Mouse (Mus musculus): ENCODE results near the gene Mrvi1.

Mrvi1 gene

DNA sequence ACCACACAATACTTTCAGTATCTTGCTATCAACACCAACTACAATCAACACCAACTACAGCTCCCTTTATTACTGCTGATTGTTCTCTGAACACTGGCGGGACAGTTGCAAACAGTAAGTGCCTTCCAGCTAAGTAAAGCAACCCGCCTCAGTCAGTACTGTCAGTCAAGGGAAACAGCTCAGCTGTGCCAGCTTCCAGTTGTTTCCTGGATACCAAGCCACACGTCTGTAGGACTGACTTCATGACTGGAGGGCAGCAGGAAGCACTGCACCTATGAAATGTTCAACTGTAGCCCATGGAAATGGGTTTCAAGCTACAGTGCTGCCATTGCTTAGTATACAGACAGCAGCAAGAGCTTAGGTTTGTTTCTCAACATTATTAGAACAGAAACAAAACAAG lies 147.7 kb downstream of the Mrvi1 start:
- DNase-seq (ENCODE audit: low read depth, low spot score): no peak

DNA sequence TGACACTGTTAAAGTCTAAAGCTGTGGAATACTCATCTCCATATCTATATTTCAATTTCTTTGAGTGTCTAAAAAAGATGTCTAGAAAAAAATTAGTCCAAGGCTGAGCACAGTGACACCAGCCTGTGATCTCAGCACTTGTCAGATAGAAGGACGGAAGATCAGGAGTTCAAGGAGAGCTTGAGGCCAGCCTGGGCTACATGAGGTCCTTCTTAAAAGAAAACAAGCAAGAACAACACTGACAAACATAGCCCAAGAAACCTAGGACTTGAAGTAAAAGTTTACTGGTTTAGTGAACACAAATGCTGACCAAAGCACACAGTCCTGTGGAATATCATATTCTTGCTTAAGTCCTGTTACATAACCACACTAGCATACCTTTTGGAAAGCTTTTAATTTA lies 148.2 kb downstream of the Mrvi1 start:
- no peak for DNase-seq (ENCODE audit: low read depth, low spot score)

DNA sequence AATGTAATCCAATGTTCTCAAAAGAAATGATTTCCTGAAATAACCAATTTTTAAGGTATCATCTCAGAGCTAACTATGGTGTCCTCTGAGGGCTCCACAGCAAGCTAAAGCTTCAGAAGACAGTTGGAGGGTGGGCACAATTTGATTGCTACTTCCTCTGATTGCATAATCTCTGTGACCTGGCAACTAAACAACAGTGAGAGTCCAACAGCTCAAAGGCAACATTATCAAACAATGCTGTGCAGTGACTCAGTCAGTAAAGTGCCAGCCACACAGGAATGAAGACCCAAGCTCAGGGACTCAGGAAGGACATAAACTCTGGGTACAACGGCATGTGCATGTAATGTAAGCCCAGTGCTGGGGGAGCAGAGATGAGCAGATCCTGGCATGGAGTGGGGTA lies 149.2 kb downstream of the Mrvi1 start:
- no peak for DNase-seq (ENCODE audit: low read depth, low spot score)

DNA sequence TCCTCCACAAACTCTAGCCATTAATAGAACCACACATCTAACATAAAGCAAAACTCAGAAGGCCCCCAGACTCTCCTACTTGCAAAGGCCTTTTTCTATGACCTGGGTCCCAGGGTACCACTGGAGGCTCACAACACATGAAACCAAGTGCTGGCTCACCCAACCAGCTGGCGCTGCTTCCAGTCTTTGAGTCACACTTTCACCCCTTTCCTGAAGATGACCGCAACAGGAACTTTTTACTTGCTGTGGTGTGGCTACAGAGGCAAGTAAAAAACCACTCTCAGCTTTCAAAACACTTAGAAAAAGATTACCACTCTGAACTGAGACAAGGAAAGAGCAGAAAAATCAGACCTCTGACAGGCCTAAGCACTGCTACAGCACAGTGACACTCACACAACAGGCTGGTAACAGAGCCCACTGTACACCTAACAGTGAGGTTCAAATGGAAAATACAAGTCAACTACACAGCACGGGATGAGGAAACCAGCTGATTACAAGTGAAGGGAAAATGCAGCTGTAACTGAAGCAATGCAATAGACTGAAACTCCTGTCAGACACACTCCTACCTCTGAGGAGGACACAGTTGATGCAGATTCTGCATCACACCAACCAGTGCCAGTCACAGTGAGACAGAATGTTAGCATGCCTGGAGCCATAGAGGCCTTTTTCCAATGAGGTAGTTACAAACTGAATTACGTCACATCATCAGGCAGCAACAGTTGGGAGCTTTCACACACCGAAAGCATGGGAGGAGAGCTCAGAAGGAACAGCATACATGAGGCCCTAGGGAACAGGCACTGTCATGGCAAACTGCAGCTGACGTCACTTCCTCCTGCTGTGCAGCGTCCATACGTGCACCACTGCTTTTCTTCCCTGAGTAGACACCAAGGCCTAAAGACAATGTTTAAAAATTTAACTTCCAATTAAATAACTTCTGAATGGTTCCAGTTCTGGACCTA lies 158.0 kb downstream of the Mrvi1 start:
- no peak for DNase-seq (ENCODE audit: low read depth, low spot score)

DNA sequence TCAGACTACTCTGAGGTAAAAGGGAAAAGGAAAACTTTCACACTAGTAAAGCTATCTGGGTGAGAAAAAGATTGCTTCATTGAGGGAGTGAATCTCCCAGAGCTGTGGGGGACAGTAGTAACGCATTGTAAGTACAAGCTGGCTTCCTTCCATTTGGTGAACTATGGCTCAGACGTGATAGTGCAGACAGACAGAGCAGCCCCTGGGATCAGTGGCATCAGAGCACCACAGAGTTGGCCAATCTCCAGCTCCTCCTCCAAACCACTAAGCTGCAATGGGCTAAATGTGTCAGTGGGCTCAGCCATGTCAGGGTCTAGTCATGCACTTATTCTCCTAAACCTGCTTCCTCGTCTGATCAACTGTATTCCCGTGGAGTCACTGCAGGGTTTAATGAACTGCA lies 158.7 kb downstream of the Mrvi1 start:
- no peak for DNase-seq (ENCODE audit: low read depth, low spot score)

DNA sequence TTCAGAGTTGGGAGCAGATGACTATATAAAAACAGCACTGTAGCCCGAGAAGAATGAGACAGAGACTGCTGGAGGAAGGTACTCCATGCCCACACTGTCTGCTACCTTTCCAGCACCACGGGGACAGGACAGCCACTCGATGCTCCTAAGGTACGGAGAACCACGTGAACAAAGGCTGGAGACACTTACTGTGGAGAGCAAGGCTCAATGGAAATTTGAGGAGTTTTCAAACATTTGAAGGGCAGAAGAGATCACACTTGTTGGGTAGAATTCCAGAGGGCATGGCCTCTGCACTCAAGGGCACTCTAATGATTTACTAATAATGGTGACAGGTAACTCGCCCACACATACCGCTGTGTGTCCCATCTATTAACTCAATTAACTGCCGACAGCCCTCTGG lies 159.2 kb downstream of the Mrvi1 start:
- no peak for DNase-seq (ENCODE audit: low read depth, low spot score)

DNA sequence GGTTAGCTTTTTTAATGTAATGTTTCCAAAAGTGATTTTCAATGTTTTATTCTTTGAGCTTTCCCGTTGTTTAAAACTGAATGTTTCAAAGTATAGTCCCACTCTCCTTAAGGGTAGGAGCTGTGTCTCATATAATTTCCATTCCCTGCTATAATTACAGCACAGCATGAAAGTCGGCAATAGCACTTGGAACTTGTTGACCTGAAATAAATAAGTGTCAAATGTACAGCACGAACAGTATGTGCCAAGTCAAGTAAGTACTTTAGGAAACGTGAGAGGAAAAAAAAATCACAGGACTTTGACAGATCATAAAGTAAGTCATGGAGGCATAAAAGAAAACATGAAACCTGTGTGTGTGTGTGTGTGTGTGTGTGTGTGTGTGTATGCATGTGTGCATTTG lies 160.2 kb downstream of the Mrvi1 start:
- no peak for DNase-seq (ENCODE audit: low read depth, low spot score)

DNA sequence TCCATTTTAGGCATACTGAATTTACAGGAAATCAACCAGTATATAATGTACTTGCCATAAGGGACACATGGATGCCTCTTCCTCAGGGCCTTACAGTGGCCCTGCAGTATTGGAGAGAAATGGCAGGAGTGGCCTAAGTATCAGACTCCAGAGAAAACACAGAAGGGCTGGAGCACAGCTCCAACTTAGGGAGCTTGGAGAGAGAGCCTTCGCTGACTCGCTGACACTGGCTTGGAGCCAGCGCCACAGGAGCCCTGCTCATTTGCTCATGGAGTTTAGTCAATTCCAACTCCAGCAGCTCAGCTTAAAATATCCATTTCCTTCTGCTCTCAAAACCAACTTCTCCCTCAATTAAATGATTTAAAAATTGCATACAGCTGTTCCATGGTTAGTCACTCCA lies 160.6 kb downstream of the Mrvi1 start:
- DNase-seq (ENCODE audit: low read depth, low spot score): no peak

DNA sequence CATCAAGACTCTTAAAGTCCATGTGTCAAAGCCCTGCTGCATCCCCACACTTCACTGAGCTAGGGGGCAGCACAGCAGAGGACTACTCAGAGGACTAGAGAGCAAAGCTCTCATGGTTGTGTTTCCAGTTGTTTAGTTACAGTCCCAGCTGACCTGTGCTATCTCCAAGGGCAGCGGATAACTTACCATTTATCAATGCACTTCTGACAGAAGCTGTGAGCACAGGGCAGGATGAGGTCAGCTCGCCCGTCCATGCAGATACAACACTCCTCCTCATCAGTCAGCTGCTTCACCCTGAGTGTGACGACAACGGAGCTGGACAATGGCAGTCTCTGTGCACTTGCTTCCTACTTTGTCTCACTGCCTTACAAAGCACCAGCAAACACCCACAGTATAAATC lies 161.2 kb downstream of the Mrvi1 start:
- no peak for DNase-seq (ENCODE audit: low read depth, low spot score)

DNA sequence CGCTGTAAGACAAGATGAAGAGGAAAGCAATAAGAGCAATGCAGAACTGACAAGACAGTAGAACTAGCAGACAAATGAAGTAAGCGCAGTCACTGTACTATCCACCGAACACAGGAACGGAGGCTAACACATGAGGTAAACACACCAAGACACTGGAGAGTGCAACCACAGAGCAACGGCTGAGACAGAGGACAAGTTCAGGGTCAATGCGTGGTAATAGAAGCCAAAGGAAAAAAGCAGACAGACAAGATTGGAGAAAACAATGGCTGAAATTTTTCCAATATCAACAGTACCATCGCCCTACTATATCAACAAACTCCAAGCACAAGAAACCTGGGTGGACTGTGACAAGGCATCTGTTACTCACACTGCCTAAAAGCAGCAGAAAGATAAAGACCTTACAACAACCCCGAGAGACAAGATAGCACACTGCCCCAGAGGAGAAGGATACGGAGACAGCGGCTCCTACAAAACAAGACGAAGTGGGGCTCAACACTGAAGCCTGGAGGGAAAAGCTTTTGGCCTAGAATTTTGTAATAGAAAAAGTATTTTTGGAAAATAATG lies 163.4 kb downstream of the Mrvi1 start:
- no peak for DNase-seq (ENCODE audit: low read depth, low spot score)
